Mouse (Mus musculus): ENCODE measurements around the gene Dusp12. TPM values are rescaled to one million over a fixed set of nuclear protein-coding genes. Genes with fewer than 3 reads are reported as not detected.

Dusp12 gene
- polyA plus RNA-seq, 1 experiment from 2014 or later: 47.0 TPM

GRCm38 (mm10) chr1:170901536-170902238 is 16.3 kb upstream of the Dusp12 start:
- peaks cover 2% of the 10 kb centered on the region for H3K27me3 ChIP-seq (replicated peaks; ENCODE audit: control insufficient read depth, insufficient read depth, low read length)
- no peak overlapping the region for H3K27ac ChIP-seq (ENCODE audit: low read depth, low read length)
- peak overlapping the region; percentile 32 for H3K4me2 ChIP-seq (ENCODE audit: low read length)
- no peaks in the 10 kb centered on the region for H3K4me1 ChIP-seq (ENCODE audit: control insufficient read depth, insufficient read depth, low read depth, low read length)
- no peak overlapping the region for H3K9ac ChIP-seq (ENCODE audit: low read depth, low read length)
- H3K4me3 ChIP-seq (ENCODE audit: low read length): peak overlapping the region; percentile 14; the same call in 1 of the 2 replicates
- H3K36me3 ChIP-seq (ENCODE audit: control insufficient read depth, insufficient read depth, low read length): no peaks in the 10 kb centered on the region
- WGBS: 33% methylated on average over 10 of the region's 10 CpGs
- ATAC-seq: peak; percentile 72
- H3K9me3 ChIP-seq (ENCODE audit: control insufficient read depth, low read length): no peaks in the 10 kb centered on the region

GRCm38 (mm10) chr1:170900799-170901467 is 15.6 kb upstream of the Dusp12 start:
- Histone ChIP-seq H3K9me3 (ENCODE audit: control insufficient read depth, low read length) (no peaks in the 10 kb centered on the region), H3K4me3 (ENCODE audit: low read length) (no peak overlapping the region), H3K4me1 (ENCODE audit: control insufficient read depth, insufficient read depth, low read depth, low read length) (no peaks in the 10 kb centered on the region), H3K27ac (ENCODE audit: low read depth, low read length) (no peak overlapping the region), H3K36me3 (ENCODE audit: control insufficient read depth, insufficient read depth, low read length) (no peaks in the 10 kb centered on the region), H3K4me2 (ENCODE audit: low read length) (no peak overlapping the region), H3K27me3 (replicated peaks; ENCODE audit: control insufficient read depth, insufficient read depth, low read length) (peaks cover 2% of the 10 kb centered on the region; the same call in 1 of the 2 replicates), H3K9ac (ENCODE audit: low read depth, low read length) (no peak overlapping the region)
- ATAC-seq: peak; percentile 51
- WGBS: 35% methylated on average over 10 of the region's 10 CpGs

- Histone ChIP-seq H3K9me3 (ENCODE audit: control insufficient read depth, low read length) (no peaks in the 10 kb centered on the region), H3K4me3 (ENCODE audit: low read length) (no peak overlapping the region), H3K4me1 (ENCODE audit: control insufficient read depth, insufficient read depth, low read depth, low read length) (no peaks in the 10 kb centered on the region), H3K27ac (ENCODE audit: low read depth, low read length) (no peak overlapping the region), H3K9ac (ENCODE audit: low read depth, low read length) (no peak overlapping the region), H3K27me3 (replicated peaks; ENCODE audit: control insufficient read depth, insufficient read depth, low read length) (no peaks in the 10 kb centered on the region), H3K4me2 (ENCODE audit: low read length) (no peak overlapping the region), H3K36me3 (ENCODE audit: control insufficient read depth, insufficient read depth, low read length) (no peaks in the 10 kb centered on the region)
- no peak for ATAC-seq
- 77% methylated on average over 16 of the region's 16 CpGs for WGBS
Measured at GRCm38 (mm10) chr1:170898413-170899075, 13.2 kb upstream of the Dusp12 start.

- H3K9me3 ChIP-seq (ENCODE audit: control insufficient read depth, low read length): no peaks in the 10 kb centered on the region
- no peaks in the 10 kb centered on the region for H3K4me1 ChIP-seq (ENCODE audit: control insufficient read depth, insufficient read depth, low read depth, low read length)
- H3K27me3 ChIP-seq (replicated peaks; ENCODE audit: control insufficient read depth, insufficient read depth, low read length): no peaks in the 10 kb centered on the region
- ATAC-seq: no peak
- H3K4me2 ChIP-seq (ENCODE audit: low read length): no peak overlapping the region
- 87% methylated on average over 5 of the region's 5 CpGs for WGBS
- no peak overlapping the region for H3K27ac ChIP-seq (ENCODE audit: low read depth, low read length)
- H3K36me3 ChIP-seq (ENCODE audit: control insufficient read depth, insufficient read depth, low read length): no peaks in the 10 kb centered on the region
- H3K9ac ChIP-seq (ENCODE audit: low read depth, low read length): no peak overlapping the region
- H3K4me3 ChIP-seq (ENCODE audit: low read length): no peak overlapping the region
Measured at GRCm38 (mm10) chr1:170896651-170897281, 11.4 kb upstream of the Dusp12 start.

- Histone ChIP-seq H3K4me2 (ENCODE audit: low read length) (no peak overlapping the region), H3K27ac (ENCODE audit: low read depth, low read length) (no peak overlapping the region), H3K9me3 (ENCODE audit: control insufficient read depth, low read length) (no peaks in the 10 kb centered on the region), H3K4me3 (ENCODE audit: low read length) (no peak overlapping the region), H3K27me3 (replicated peaks; ENCODE audit: control insufficient read depth, insufficient read depth, low read length) (no peaks in the 10 kb centered on the region), H3K4me1 (ENCODE audit: control insufficient read depth, insufficient read depth, low read depth, low read length) (no peaks in the 10 kb centered on the region), H3K9ac (ENCODE audit: low read depth, low read length) (no peak overlapping the region), H3K36me3 (ENCODE audit: control insufficient read depth, insufficient read depth, low read length) (no peaks in the 10 kb centered on the region)
- ATAC-seq: peak; percentile 54; the same call in 1 of the 2 replicates
- 64% methylated on average over 9 of the region's 9 CpGs for WGBS
Measured at GRCm38 (mm10) chr1:170894603-170895602, 9.6 kb upstream of the Dusp12 start.

- Histone ChIP-seq H3K36me3 (ENCODE audit: control insufficient read depth, insufficient read depth, low read length) (no peaks in the 10 kb centered on the region), H3K9me3 (ENCODE audit: control insufficient read depth, low read length) (no peaks in the 10 kb centered on the region), H3K27me3 (replicated peaks; ENCODE audit: control insufficient read depth, insufficient read depth, low read length) (no peaks in the 10 kb centered on the region), H3K4me1 (ENCODE audit: control insufficient read depth, insufficient read depth, low read depth, low read length) (no peaks in the 10 kb centered on the region), H3K27ac (ENCODE audit: low read depth, low read length) (no peak overlapping the region), H3K4me2 (ENCODE audit: low read length) (no peak overlapping the region), H3K9ac (ENCODE audit: low read depth, low read length) (no peak overlapping the region), H3K4me3 (ENCODE audit: low read length) (no peak overlapping the region)
- ATAC-seq: no peak
- WGBS: 55% methylated on average over 1 of the region's 1 CpGs
Measured at GRCm38 (mm10) chr1:170892279-170892678, 6.9 kb upstream of the Dusp12 start.

GRCm38 (mm10) chr1:170891646-170892045 is 6.3 kb upstream of the Dusp12 start:
- Histone ChIP-seq H3K27ac (ENCODE audit: low read depth, low read length) (no peak overlapping the region), H3K9ac (ENCODE audit: low read depth, low read length) (no peak overlapping the region), H3K4me2 (ENCODE audit: low read length) (no peak overlapping the region), H3K36me3 (ENCODE audit: control insufficient read depth, insufficient read depth, low read length) (no peaks in the 10 kb centered on the region), H3K27me3 (replicated peaks; ENCODE audit: control insufficient read depth, insufficient read depth, low read length) (no peaks in the 10 kb centered on the region), H3K4me3 (ENCODE audit: low read length) (no peak overlapping the region), H3K4me1 (ENCODE audit: control insufficient read depth, insufficient read depth, low read depth, low read length) (no peaks in the 10 kb centered on the region), H3K9me3 (ENCODE audit: control insufficient read depth, low read length) (no peaks in the 10 kb centered on the region)
- ATAC-seq: no peak
- WGBS: 79% methylated on average over 2 of the region's 2 CpGs

GRCm38 (mm10) chr1:170889310-170889709 is 4.0 kb upstream of the Dusp12 start:
- Histone ChIP-seq H3K9ac (ENCODE audit: low read depth, low read length) (no peak overlapping the region), H3K4me1 (ENCODE audit: control insufficient read depth, insufficient read depth, low read depth, low read length) (peaks cover 3% of the 10 kb centered on the region), H3K4me2 (ENCODE audit: low read length) (no peak overlapping the region), H3K9me3 (ENCODE audit: control insufficient read depth, low read length) (no peaks in the 10 kb centered on the region), H3K27ac (ENCODE audit: low read depth, low read length) (no peak overlapping the region), H3K4me3 (ENCODE audit: low read length) (no peak overlapping the region), H3K27me3 (replicated peaks; ENCODE audit: control insufficient read depth, insufficient read depth, low read length) (no peaks in the 10 kb centered on the region), H3K36me3 (ENCODE audit: control insufficient read depth, insufficient read depth, low read length) (no peaks in the 10 kb centered on the region)
- ATAC-seq: no peak
- WGBS: 70% methylated on average over 4 of the region's 4 CpGs

Measured in hindbrain, embryonic 16.5 days (tissue).